Mouse (Mus musculus): ENCODE results near the gene Itpa. TPM values are rescaled to one million over a fixed set of nuclear protein-coding genes. Genes with fewer than 3 reads are reported as not detected.

Itpa gene
- total RNA-seq, 2 experiments from 2014 or later, result 34.1 to 39.2 TPM

GRCm38 (mm10) chr2:130728906-130729585 lies 61.6 kb downstream of the Itpa start:
- no peak for DNase-seq

GRCm38 (mm10) chr2:130730746-130731145 lies 63.3 kb downstream of the Itpa start:
- no peak for DNase-seq

Other genes with a start within 250 kb of the Itpa start
- 10 to 100 TPM; 85.2 to 98.0 TPM for gene Vps16, start 243.3 kb upstream of the Itpa start, total RNA-seq (2021)
- 10 to 100 TPM; 23.1 to 26.0 TPM for gene Pced1a, start 242.9 kb upstream of the Itpa start, total RNA-seq (2021)
- gene Ptpra, start 217.3 kb upstream of the Itpa start, total RNA-seq (2021), result 100 to 1,000 TPM; 318 to 339 TPM
- gene Mrps26, start 103.9 kb upstream of the Itpa start, total RNA-seq (2021), result 10 to 100 TPM; 84.4 to 85.8 TPM
- not detected for gene Oxt, start 91.4 kb upstream of the Itpa start, total RNA-seq (2021)
- gene Avp, start 85.1 kb upstream of the Itpa start, total RNA-seq (2021), result 1 to 10 TPM in 1 of 2 experiments, under 1 TPM in 1; 0.73 to 1.8 TPM
- gene Fastkd5, start 37.6 kb upstream of the Itpa start, total RNA-seq (2021), result 10 to 100 TPM in 1 of 2 experiments, 1 to 10 TPM in 1; 8.2 to 10.2 TPM
- gene Ubox5, start 37.6 kb upstream of the Itpa start, total RNA-seq (2021), result 10 to 100 TPM in 1 of 2 experiments, 1 to 10 TPM in 1; 9.7 to 10.6 TPM
- 100 to 1,000 TPM; 172 to 184 TPM for gene Lzts3, start 24.8 kb upstream of the Itpa start, total RNA-seq (2021)
- gene Ddrgk1, start 3.0 kb upstream of the Itpa start, total RNA-seq (2021), result 10 to 100 TPM; 83.9 to 84.7 TPM
- under 1 TPM; 0.56 to 0.85 TPM for gene Slc4a11, start 29.9 kb downstream of the Itpa start, total RNA-seq (2021)
- 10 to 100 TPM; 80.1 to 90.1 TPM for gene 4930402H24Rik, start 238.8 kb downstream of the Itpa start, total RNA-seq (2021)
- gene Atrn, start 238.9 kb downstream of the Itpa start, total RNA-seq (2021), result 100 to 1,000 TPM; 113 TPM